Mouse (Mus musculus): ENCODE measurements around the gene Cbfb. TPM values are rescaled to one million over a fixed set of nuclear protein-coding genes. Genes with fewer than 3 reads are reported as not detected.

Cbfb gene
- polyA plus RNA-seq, 1 experiment from 2014 or later, result 48.5 TPM

GRCm38 (mm10) chr8:105155091-105155745 lies 15.3 kb upstream of the Cbfb start:
- H3K9me3 ChIP-seq (replicated peaks; ENCODE audit: control insufficient read depth, low read length), result no peaks in the 10 kb centered on the region
- WGBS, result 85% methylated on average over 6 of the region's 6 CpGs
- no peak overlapping the region for H3K27ac ChIP-seq (ENCODE audit: low read length)
- no peaks in the 10 kb centered on the region; the same call in 1 of the 2 replicates for H3K27me3 ChIP-seq (ENCODE audit: control insufficient read depth, insufficient read depth, low read length)
- peaks cover 9% of the 10 kb centered on the region for H3K4me1 ChIP-seq (ENCODE audit: control insufficient read depth, insufficient read depth, low read length)
- no peaks in the 10 kb centered on the region for H3K36me3 ChIP-seq (ENCODE audit: control insufficient read depth, insufficient read depth)
- no peak overlapping the region for H3K4me2 ChIP-seq (ENCODE audit: low read depth, low read length)
- H3K4me3 ChIP-seq (ENCODE audit: low read length), result no peak overlapping the region
- no peak overlapping the region for H3K9ac ChIP-seq (ENCODE audit: low read length)
- ATAC-seq (replicated peaks; ENCODE audit: extremely low read depth, insufficient read depth, low FRiP score), result no peak

GRCm38 (mm10) chr8:105157555-105157954 lies 12.9 kb upstream of the Cbfb start:
- no peaks in the 10 kb centered on the region for H3K9me3 ChIP-seq (replicated peaks; ENCODE audit: control insufficient read depth, low read length)
- no peak for ATAC-seq (replicated peaks; ENCODE audit: extremely low read depth, insufficient read depth, low FRiP score)
- WGBS, result 49% methylated on average over 10 of the region's 10 CpGs
- H3K9ac ChIP-seq (ENCODE audit: low read length), result no peak overlapping the region
- no peak overlapping the region for H3K27ac ChIP-seq (ENCODE audit: low read length)
- H3K36me3 ChIP-seq (ENCODE audit: control insufficient read depth, insufficient read depth), result no peaks in the 10 kb centered on the region
- peaks cover 15% of the 10 kb centered on the region for H3K4me1 ChIP-seq (ENCODE audit: control insufficient read depth, insufficient read depth, low read length)
- H3K27me3 ChIP-seq (ENCODE audit: control insufficient read depth, insufficient read depth, low read length), result no peaks in the 10 kb centered on the region; the same call in 1 of the 2 replicates
- no peak overlapping the region for H3K4me2 ChIP-seq (ENCODE audit: low read depth, low read length)
- H3K4me3 ChIP-seq (ENCODE audit: low read length), result no peak overlapping the region

GRCm38 (mm10) chr8:105158084-105158483 lies 12.4 kb upstream of the Cbfb start:
- 62% methylated on average over 3 of the region's 3 CpGs for WGBS
- H3K9ac ChIP-seq (ENCODE audit: low read length), result no peak overlapping the region
- no peak overlapping the region for H3K27ac ChIP-seq (ENCODE audit: low read length)
- H3K4me2 ChIP-seq (ENCODE audit: low read depth, low read length), result no peak overlapping the region
- H3K9me3 ChIP-seq (replicated peaks; ENCODE audit: control insufficient read depth, low read length), result no peaks in the 10 kb centered on the region
- no peak for ATAC-seq (replicated peaks; ENCODE audit: extremely low read depth, insufficient read depth, low FRiP score)
- H3K4me1 ChIP-seq (ENCODE audit: control insufficient read depth, insufficient read depth, low read length), result peaks cover 10% of the 10 kb centered on the region
- no peaks in the 10 kb centered on the region for H3K27me3 ChIP-seq (ENCODE audit: control insufficient read depth, insufficient read depth, low read length)
- no peaks in the 10 kb centered on the region for H3K36me3 ChIP-seq (ENCODE audit: control insufficient read depth, insufficient read depth)
- H3K4me3 ChIP-seq (ENCODE audit: low read length), result no peak overlapping the region

- H3K4me2 ChIP-seq (ENCODE audit: low read depth, low read length), result no peak overlapping the region
- H3K36me3 ChIP-seq (ENCODE audit: control insufficient read depth, insufficient read depth), result no peaks in the 10 kb centered on the region
- H3K27me3 ChIP-seq (ENCODE audit: control insufficient read depth, insufficient read depth, low read length), result no peaks in the 10 kb centered on the region
- no peaks in the 10 kb centered on the region for H3K9me3 ChIP-seq (replicated peaks; ENCODE audit: control insufficient read depth, low read length)
- no peak overlapping the region for H3K9ac ChIP-seq (ENCODE audit: low read length)
- 31% methylated on average over 3 of the region's 3 CpGs for WGBS
- no peak for ATAC-seq (replicated peaks; ENCODE audit: extremely low read depth, insufficient read depth, low FRiP score)
- no peak overlapping the region for H3K4me3 ChIP-seq (ENCODE audit: low read length)
- H3K27ac ChIP-seq (ENCODE audit: low read length), result no peak overlapping the region
- peaks cover 13% of the 10 kb centered on the region for H3K4me1 ChIP-seq (ENCODE audit: control insufficient read depth, insufficient read depth, low read length)
These were observed 9.3 kb upstream of the Cbfb start for GRCm38 (mm10) chr8:105161121-105161652.

GRCm38 (mm10) chr8:105164272-105164902 lies 6.1 kb upstream of the Cbfb start:
- no peak overlapping the region for H3K9ac ChIP-seq (ENCODE audit: low read length)
- ATAC-seq (replicated peaks; ENCODE audit: extremely low read depth, insufficient read depth, low FRiP score), result no peak; the same call in 1 of the 2 replicates
- no peaks in the 10 kb centered on the region for H3K9me3 ChIP-seq (replicated peaks; ENCODE audit: control insufficient read depth, low read length)
- H3K27ac ChIP-seq (ENCODE audit: low read length), result no peak overlapping the region
- H3K36me3 ChIP-seq (ENCODE audit: control insufficient read depth, insufficient read depth), result no peaks in the 10 kb centered on the region
- 25% methylated on average over 6 of the region's 6 CpGs for WGBS
- H3K27me3 ChIP-seq (ENCODE audit: control insufficient read depth, insufficient read depth, low read length), result no peaks in the 10 kb centered on the region
- no peak overlapping the region for H3K4me2 ChIP-seq (ENCODE audit: low read depth, low read length)
- H3K4me3 ChIP-seq (ENCODE audit: low read length), result no peak overlapping the region
- H3K4me1 ChIP-seq (ENCODE audit: control insufficient read depth, insufficient read depth, low read length), result peaks cover 13% of the 10 kb centered on the region

GRCm38 (mm10) chr8:105165191-105165590 lies 5.3 kb upstream of the Cbfb start:
- no peak overlapping the region for H3K27ac ChIP-seq (ENCODE audit: low read length)
- no peak overlapping the region for H3K4me3 ChIP-seq (ENCODE audit: low read length)
- no peak overlapping the region for H3K4me2 ChIP-seq (ENCODE audit: low read depth, low read length)
- H3K36me3 ChIP-seq (ENCODE audit: control insufficient read depth, insufficient read depth), result no peaks in the 10 kb centered on the region
- H3K9ac ChIP-seq (ENCODE audit: low read length), result no peak overlapping the region
- no peak for ATAC-seq (replicated peaks; ENCODE audit: extremely low read depth, insufficient read depth, low FRiP score)
- no peaks in the 10 kb centered on the region for H3K9me3 ChIP-seq (replicated peaks; ENCODE audit: control insufficient read depth, low read length)
- WGBS, result 81% methylated on average over 2 of the region's 2 CpGs
- H3K4me1 ChIP-seq (ENCODE audit: control insufficient read depth, insufficient read depth, low read length), result peaks cover 13% of the 10 kb centered on the region
- H3K27me3 ChIP-seq (ENCODE audit: control insufficient read depth, insufficient read depth, low read length), result no peaks in the 10 kb centered on the region

- Histone ChIP-seq H3K4me1 (ENCODE audit: control insufficient read depth, insufficient read depth, low read length) (peaks cover 9% of the 10 kb centered on the region), H3K4me3 (ENCODE audit: low read length) (no peak overlapping the region), H3K27me3 (ENCODE audit: control insufficient read depth, insufficient read depth, low read length) (no peaks in the 10 kb centered on the region), H3K27ac (ENCODE audit: low read length) (no peak overlapping the region), H3K36me3 (ENCODE audit: control insufficient read depth, insufficient read depth) (no peaks in the 10 kb centered on the region), H3K9ac (ENCODE audit: low read length) (no peak overlapping the region), H3K9me3 (replicated peaks; ENCODE audit: control insufficient read depth, low read length) (no peaks in the 10 kb centered on the region), H3K4me2 (ENCODE audit: low read depth, low read length) (no peak overlapping the region)
- ATAC-seq (replicated peaks; ENCODE audit: extremely low read depth, insufficient read depth, low FRiP score), result no peak
- WGBS, result 71% methylated on average over 2 of the region's 2 CpGs
These were observed 3.4 kb upstream of the Cbfb start for GRCm38 (mm10) chr8:105167116-105167515.

GRCm38 (mm10) chr8:105169582-105169981 lies 892 bp upstream of the Cbfb start:
- Histone ChIP-seq H3K9me3 (replicated peaks; ENCODE audit: control insufficient read depth, low read length) (no peaks in the 10 kb centered on the region), H3K27ac (ENCODE audit: low read length) (no peak overlapping the region; the same call in 1 of the 2 replicates), H3K9ac (ENCODE audit: low read length) (no peak overlapping the region; the same call in 1 of the 2 replicates), H3K27me3 (ENCODE audit: control insufficient read depth, insufficient read depth, low read length) (no peaks in the 10 kb centered on the region), H3K4me2 (ENCODE audit: low read depth, low read length) (peak overlapping the region; percentile 80), H3K4me3 (ENCODE audit: low read length) (no peak overlapping the region; the same call in 1 of the 2 replicates), H3K4me1 (ENCODE audit: control insufficient read depth, insufficient read depth, low read length) (peaks cover 9% of the 10 kb centered on the region), H3K36me3 (ENCODE audit: control insufficient read depth, insufficient read depth) (no peaks in the 10 kb centered on the region; the same call in 1 of the 2 replicates)
- whole genome bisulfite sequencing, result 43% methylated on average over 3 of the region's 3 CpGs
- ATAC-seq (replicated peaks; ENCODE audit: extremely low read depth, insufficient read depth, low FRiP score), result no peak

GRCm38 (mm10) chr8:105170041-105170380 lies 463 bp upstream of the Cbfb start:
- 1% methylated on average over 5 of the region's 5 CpGs for WGBS
- no peaks in the 10 kb centered on the region for H3K27me3 ChIP-seq (ENCODE audit: control insufficient read depth, insufficient read depth, low read length)
- H3K27ac ChIP-seq (ENCODE audit: low read length), result peak overlapping the region; percentile 96
- no peaks in the 10 kb centered on the region for H3K9me3 ChIP-seq (replicated peaks; ENCODE audit: control insufficient read depth, low read length)
- H3K9ac ChIP-seq (ENCODE audit: low read length), result peak overlapping the region; percentile 90
- H3K4me3 ChIP-seq (ENCODE audit: low read length), result peak overlapping the region; percentile 97
- peak; percentile 1; the same call in 1 of the 2 replicates for ATAC-seq (replicated peaks; ENCODE audit: extremely low read depth, insufficient read depth, low FRiP score)
- no peaks in the 10 kb centered on the region; the same call in 1 of the 2 replicates for H3K36me3 ChIP-seq (ENCODE audit: control insufficient read depth, insufficient read depth)
- peaks cover 9% of the 10 kb centered on the region for H3K4me1 ChIP-seq (ENCODE audit: control insufficient read depth, insufficient read depth, low read length)
- peak overlapping the region; percentile 80 for H3K4me2 ChIP-seq (ENCODE audit: low read depth, low read length)

Data from heart, embryonic 16.5 days (tissue).